Mouse (Mus musculus): ENCODE results near the gene Svopl.

- no peak for TF ChIP-seq USF1 (IDR thresholded peaks at IDR 0.05; ENCODE audit: low read depth, low read length)
- no peak for TF ChIP-seq CTCF (IDR thresholded peaks at IDR 0.05 in 2 of 3, conservative IDR thresholded peaks at IDR 0.05 in 1 of 3; ENCODE audit: control insufficient read depth in 1 of 3, insufficient read depth in 1 of 3, low read depth in 2 of 3, low read length in 3 of 3, poor library complexity in 1 of 3, severe bottlenecking in 1 of 3)
- TF ChIP-seq MAFK (IDR thresholded peaks at IDR 0.05; ENCODE audit: borderline replicate concordance, low read depth, low read length), result no peak
- TF ChIP-seq MAX (IDR thresholded peaks at IDR 0.05; ENCODE audit: low read length), result no peak
- TF ChIP-seq JUND (IDR thresholded peaks at IDR 0.05; ENCODE audit: low read depth, low read length), result no peak
These were observed 25.4 kb downstream of the Svopl start for GRCm38 (mm10) chr6:38021406-38021805.
